Mouse (Mus musculus) midbrain, embryonic 12.5 days (tissue): ENCODE data around the gene Atp1a4. TPM values are rescaled to one million over a fixed set of nuclear protein-coding genes. Genes with fewer than 3 reads are reported as not detected.
A peak's percentile ranks its signal among the peaks of the same experiment; 100 is the strongest.

ENCODE experiments used
- ATAC-seq: fragments of 200-750 bp; cut with Nextera tagmentation; 2 replicates; pipeline ENCODE4 v1.8.0; 2017; ENCODE audit warnings: low read depth, moderate TSS enrichment, moderate library complexity; ENCODE audit not compliant: low FRiP score
- H3K27ac ChIP-seq: fragments of 300-500 bp; sonication (generic); replicated peaks from 2 replicates; pipeline ENCODE4 v1.5.1; 2016; ENCODE audit warnings: mild to moderate bottlenecking
- H3K27me3 ChIP-seq: fragments of 300-500 bp; sonication (generic); 2 replicates; pipeline ENCODE4 v1.6.1; 2016; ENCODE audit warnings: mild to moderate bottlenecking
- H3K36me3 ChIP-seq: fragments of 300-500 bp; sonication (generic); 2 replicates; pipeline ENCODE4 v1.6.1; 2016
- H3K4me1 ChIP-seq: fragments of 300-500 bp; sonication (generic); 2 replicates; pipeline ENCODE4 v1.6.1; 2016
- H3K4me2 ChIP-seq: fragments of 300-500 bp; sonication (generic); replicated peaks from 2 replicates; pipeline ENCODE4 v1.6.1; 2016; ENCODE audit warnings: mild to moderate bottlenecking, moderate library complexity
- H3K4me3 ChIP-seq: fragments of 300-500 bp; sonication (generic); 2 replicates; pipeline ENCODE4 v1.5.1; 2016; ENCODE audit warnings: mild to moderate bottlenecking
- H3K9ac ChIP-seq: fragments of 300-500 bp; sonication (generic); replicated peaks from 2 replicates; pipeline ENCODE4 v1.6.1; 2016; ENCODE audit warnings: mild to moderate bottlenecking, moderate library complexity
- H3K9me3 ChIP-seq: fragments of 300-500 bp; sonication (generic); 2 replicates; pipeline ENCODE4 v1.6.1; 2016; ENCODE audit warnings: mild to moderate bottlenecking
- WGBS: fragments of 180-500 bp; shearing (Covaris S2); methylation state at CpG from one replicate; pipeline ENCODE4 v1.1.7; 2016; 5-methylcytosine and 5-hydroxymethylcytosine counted together
- polyA plus RNA-seq: library from polyadenylated mRNA; unstranded; fragments of >200 nt; fragmentation: Nextera tagmentation; extraction: Ambion mirVana; gene quantifications from 2 replicates; pipeline ENCODE4 v1.2.1, GENCODE M21; 2016

The Atp1a4 gene
- polyA plus RNA-seq, 1 experiment from 2014 or later: not detected

GRCm38 (mm10) chr1:172201967-172202880 lies 56.0 kb downstream of the Atp1a4 start:
- peak overlapping the region; percentile 50 for H3K9ac ChIP-seq
- H3K4me3 ChIP-seq: peak overlapping the region; percentile 28
- ATAC-seq: peak; percentile 20
- no peaks in the 10 kb centered on the region for H3K9me3 ChIP-seq
- peak overlapping the region; percentile 95 for H3K4me2 ChIP-seq
- H3K27ac ChIP-seq: peak overlapping the region; percentile 95
- H3K36me3 ChIP-seq: peaks cover 32% of the 10 kb centered on the region
- WGBS: 3% methylated on average over 14 of the region's 14 CpGs
- H3K27me3 ChIP-seq: no peaks in the 10 kb centered on the region
- peaks cover 77% of the 10 kb centered on the region for H3K4me1 ChIP-seq

GRCm38 (mm10) chr1:172200871-172201447 lies 57.3 kb downstream of the Atp1a4 start:
- Histone ChIP-seq H3K27me3 (no peaks in the 10 kb centered on the region), H3K27ac (peak overlapping the region; percentile 95), H3K4me3 (peak overlapping the region; percentile 7), H3K9me3 (no peaks in the 10 kb centered on the region), H3K4me1 (peaks cover 70% of the 10 kb centered on the region), H3K4me2 (peak overlapping the region; percentile 95), H3K36me3 (peaks cover 45% of the 10 kb centered on the region), H3K9ac (peak overlapping the region; percentile 16; the same call in 1 of the 2 replicates)
- peak; percentile 53 for ATAC-seq
- WGBS: 15% methylated on average over 7 of the region's 7 CpGs

- H3K4me1 ChIP-seq: peaks cover 62% of the 10 kb centered on the region
Observed at GRCm38 (mm10) chr1:172200161-172200560, 58.1 kb downstream of the Atp1a4 start.

GRCm38 (mm10) chr1:172198996-172199395 lies 59.2 kb downstream of the Atp1a4 start:
- Histone ChIP-seq H3K27me3 (no peaks in the 10 kb centered on the region), H3K4me3 (no peak overlapping the region), H3K4me1 (peaks cover 56% of the 10 kb centered on the region), H3K9ac (no peak overlapping the region), H3K36me3 (peaks cover 61% of the 10 kb centered on the region), H3K9me3 (no peaks in the 10 kb centered on the region), H3K27ac (no peak overlapping the region), H3K4me2 (no peak overlapping the region)
- no peak for ATAC-seq
- 91% methylated on average over 4 of the region's 4 CpGs for WGBS

More at GRCm38 (mm10) chr1:172200161-172200560, 58.1 kb downstream of the Atp1a4 start:
- peaks cover 49% of the 10 kb centered on the region for H3K36me3 ChIP-seq
- H3K9ac ChIP-seq: no peak overlapping the region
- WGBS: 79% methylated on average over 5 of the region's 5 CpGs
- H3K9me3 ChIP-seq: no peaks in the 10 kb centered on the region
- peak overlapping the region; percentile 95 for H3K4me2 ChIP-seq
- peak overlapping the region; percentile 5; the same call in 1 of the 2 replicates for H3K4me3 ChIP-seq
- no peaks in the 10 kb centered on the region for H3K27me3 ChIP-seq
- ATAC-seq: no peak
- peak overlapping the region; percentile 95 for H3K27ac ChIP-seq

GRCm38 (mm10) chr1:172198316-172198715 lies 59.9 kb downstream of the Atp1a4 start:
- H3K4me3 ChIP-seq: no peak overlapping the region

GRCm38 (mm10) chr1:172197851-172198250 lies 60.4 kb downstream of the Atp1a4 start:
- Histone ChIP-seq H3K4me1 (peaks cover 44% of the 10 kb centered on the region), H3K27me3 (no peaks in the 10 kb centered on the region), H3K36me3 (peaks cover 67% of the 10 kb centered on the region), H3K9me3 (no peaks in the 10 kb centered on the region), H3K9ac (no peak overlapping the region), H3K4me2 (no peak overlapping the region), H3K27ac (peak overlapping the region; percentile 61), H3K4me3 (no peak overlapping the region)
- WGBS: 82% methylated on average over 5 of the region's 5 CpGs
- no peak for ATAC-seq

More at GRCm38 (mm10) chr1:172198316-172198715, 59.9 kb downstream of the Atp1a4 start:
- H3K27ac ChIP-seq: peak overlapping the region; percentile 61
- H3K27me3 ChIP-seq: no peaks in the 10 kb centered on the region
- no peak for ATAC-seq
- H3K36me3 ChIP-seq: peaks cover 67% of the 10 kb centered on the region
- no peak overlapping the region for H3K9ac ChIP-seq
- no peak overlapping the region for H3K4me2 ChIP-seq
- peaks cover 49% of the 10 kb centered on the region for H3K4me1 ChIP-seq
- H3K9me3 ChIP-seq: no peaks in the 10 kb centered on the region
- WGBS: 87% methylated on average over 8 of the region's 8 CpGs

GRCm38 (mm10) chr1:172197146-172197545 lies 61.1 kb downstream of the Atp1a4 start:
- H3K27ac ChIP-seq: no peak overlapping the region
- ATAC-seq: no peak
- H3K27me3 ChIP-seq: no peaks in the 10 kb centered on the region
- peaks cover 74% of the 10 kb centered on the region for H3K36me3 ChIP-seq
- no peak overlapping the region for H3K4me2 ChIP-seq
- no peak overlapping the region for H3K4me3 ChIP-seq
- 85% methylated on average over 3 of the region's 3 CpGs for WGBS
- H3K9ac ChIP-seq: no peak overlapping the region
- no peaks in the 10 kb centered on the region for H3K9me3 ChIP-seq
- H3K4me1 ChIP-seq: peaks cover 37% of the 10 kb centered on the region

GRCm38 (mm10) chr1:172194435-172194834 lies 63.8 kb downstream of the Atp1a4 start:
- H3K27me3 ChIP-seq: no peaks in the 10 kb centered on the region
- H3K9me3 ChIP-seq: no peaks in the 10 kb centered on the region
- H3K36me3 ChIP-seq: peaks cover 84% of the 10 kb centered on the region
- H3K4me2 ChIP-seq: no peak overlapping the region
- H3K27ac ChIP-seq: 0 out of 2 replicates have a peak overlapping the region, but pooled peaks have one; percentile 56
- peaks cover 10% of the 10 kb centered on the region; the same call in 1 of the 2 replicates for H3K4me1 ChIP-seq
- H3K9ac ChIP-seq: 0 out of 2 replicates have a peak overlapping the region, but pooled peaks have one; percentile 20
- no peak overlapping the region for H3K4me3 ChIP-seq
- 83% methylated on average over 8 of the region's 8 CpGs for WGBS
- ATAC-seq: no peak

GRCm38 (mm10) chr1:172192217-172192616 lies 66.0 kb downstream of the Atp1a4 start:
- ATAC-seq: no peak
- H3K4me3 ChIP-seq: no peak overlapping the region
- 91% methylated on average over 3 of the region's 3 CpGs for WGBS
- peaks cover 83% of the 10 kb centered on the region for H3K36me3 ChIP-seq
- no peaks in the 10 kb centered on the region for H3K9me3 ChIP-seq
- H3K4me1 ChIP-seq: peaks cover 5% of the 10 kb centered on the region; the same call in 1 of the 2 replicates
- H3K4me2 ChIP-seq: no peak overlapping the region
- no peaks in the 10 kb centered on the region for H3K27me3 ChIP-seq
- no peak overlapping the region for H3K27ac ChIP-seq
- H3K9ac ChIP-seq: no peak overlapping the region

GRCm38 (mm10) chr1:172191578-172191977 lies 66.6 kb downstream of the Atp1a4 start:
- H3K36me3 ChIP-seq: peaks cover 83% of the 10 kb centered on the region
- H3K27ac ChIP-seq: no peak overlapping the region
- 86% methylated on average over 2 of the region's 2 CpGs for WGBS
- no peak overlapping the region for H3K4me3 ChIP-seq
- H3K27me3 ChIP-seq: no peaks in the 10 kb centered on the region
- no peaks in the 10 kb centered on the region for H3K9me3 ChIP-seq
- no peak overlapping the region for H3K9ac ChIP-seq
- no peak for ATAC-seq
- H3K4me2 ChIP-seq: no peak overlapping the region
- H3K4me1 ChIP-seq: peaks cover 5% of the 10 kb centered on the region; the same call in 1 of the 2 replicates

- Histone ChIP-seq H3K36me3 (peaks cover 81% of the 10 kb centered on the region), H3K9ac (no peak overlapping the region), H3K4me3 (no peak overlapping the region), H3K27me3 (no peaks in the 10 kb centered on the region), H3K4me1 (no peaks in the 10 kb centered on the region), H3K27ac (no peak overlapping the region), H3K4me2 (no peak overlapping the region), H3K9me3 (no peaks in the 10 kb centered on the region)
- WGBS: 70% methylated on average over 4 of the region's 4 CpGs
- peak; percentile 50; the same call in 1 of the 2 replicates for ATAC-seq
Observed at GRCm38 (mm10) chr1:172188891-172189290, 69.3 kb downstream of the Atp1a4 start.
